Mouse (Mus musculus) liver, embryonic 15.5 days (tissue): ENCODE measurements around the gene F7. TPM values are rescaled to one million over a fixed set of nuclear protein-coding genes. Genes with fewer than 3 reads are reported as not detected.
A peak's percentile ranks its signal among the peaks of the same experiment; 100 is the strongest.

Source experiments
- ATAC-seq: fragments of 200-750 bp; cut with Nextera tagmentation; 2 replicates; pipeline ENCODE4 v1.8.0; 2017; ENCODE audit warnings: moderate number of reproducible peaks, mild to moderate bottlenecking, moderate library complexity; ENCODE audit not compliant: insufficient read depth
- H3K27ac ChIP-seq: fragments of 300-500 bp; sonication (generic); replicated peaks from 2 replicates; pipeline ENCODE4 v1.5.1; 2015; ENCODE audit warnings: mild to moderate bottlenecking, inconsistent platforms
- H3K27me3 ChIP-seq: fragments of 300-500 bp; sonication (generic); 2 replicates; pipeline ENCODE4 v1.6.1; 2015; ENCODE audit warnings: mild to moderate bottlenecking, inconsistent platforms
- H3K36me3 ChIP-seq: fragments of 300-500 bp; sonication (generic); replicated peaks from 2 replicates; pipeline ENCODE4 v1.6.1; 2015; ENCODE audit warnings: moderate library complexity, mild to moderate bottlenecking, inconsistent platforms
- H3K4me1 ChIP-seq: fragments of 300-500 bp; sonication (generic); replicated peaks from 2 replicates; pipeline ENCODE4 v1.6.1; 2015; ENCODE audit warnings: inconsistent platforms
- H3K4me2 ChIP-seq: fragments of 300-500 bp; sonication (generic); 2 replicates; pipeline ENCODE4 v1.6.1; 2015; ENCODE audit warnings: moderate library complexity, mild to moderate bottlenecking, inconsistent platforms
- H3K4me3 ChIP-seq: fragments of 300-500 bp; sonication (generic); replicated peaks from 2 replicates; pipeline ENCODE4 v1.5.1; 2015; ENCODE audit warnings: mild to moderate bottlenecking, inconsistent platforms
- H3K9ac ChIP-seq: fragments of 300-500 bp; sonication (generic); 2 replicates; pipeline ENCODE4 v1.6.1; 2015; ENCODE audit warnings: moderate library complexity, mild to moderate bottlenecking, inconsistent platforms
- H3K9me3 ChIP-seq: fragments of 300-500 bp; sonication (generic); replicated peaks from 2 replicates; pipeline ENCODE4 v1.6.1; 2016; ENCODE audit warnings: inconsistent platforms
- WGBS: fragments of 180-500 bp; shearing (Covaris S2); methylation state at CpG from one replicate; pipeline ENCODE4 v1.1.7; 2015; ENCODE audit warnings: mixed read lengths; ENCODE audit not compliant: insufficient replicate concordance; 5-methylcytosine and 5-hydroxymethylcytosine counted together
- polyA plus RNA-seq: library from polyadenylated mRNA; unstranded; fragments of >200 nt; fragmentation: Nextera tagmentation; extraction: Ambion mirVana; gene quantifications from 2 replicates; pipeline ENCODE4 v1.2.1, GENCODE M21; 2015

F7 gene
- polyA plus RNA-seq, 1 experiment from 2014 or later = 9.8 TPM

DNA sequence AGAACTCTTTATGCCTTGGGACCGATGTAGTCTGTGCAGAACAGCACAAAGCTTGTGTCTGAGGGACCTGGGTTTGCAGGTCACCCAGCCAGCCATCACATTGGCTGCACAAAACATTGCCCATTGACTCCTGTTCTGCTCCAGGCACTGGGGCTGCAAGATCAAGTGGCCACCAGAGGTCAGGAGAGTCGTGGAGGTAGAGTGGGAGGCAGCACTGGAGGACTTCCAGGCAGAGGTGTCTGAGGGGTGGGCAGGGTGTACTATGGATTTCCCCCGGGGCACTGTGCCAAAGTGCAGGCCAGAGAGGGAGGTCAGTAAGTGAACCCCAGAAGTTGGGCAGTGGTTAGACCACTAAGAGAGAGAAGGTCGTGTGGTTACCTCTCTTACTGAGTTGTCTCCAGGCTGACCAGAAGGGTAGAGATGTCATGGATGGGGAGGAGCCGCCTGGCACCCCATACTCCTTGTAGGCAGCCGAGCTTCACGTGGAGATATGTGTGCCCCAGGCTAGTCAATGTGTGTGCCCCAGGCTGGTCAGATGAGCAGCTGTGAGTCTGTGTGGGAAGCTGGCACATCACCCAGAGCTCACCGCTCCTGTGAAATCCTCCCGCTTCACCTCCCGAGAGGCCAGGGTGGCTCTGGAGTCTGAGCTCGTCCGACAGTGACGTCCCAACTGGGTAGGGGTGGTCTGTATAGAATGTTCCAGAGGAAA, 37.0 kb upstream of the F7 start:
- no peaks in the 10 kb centered on the region for H3K27me3 ChIP-seq
- no peaks in the 10 kb centered on the region for H3K36me3 ChIP-seq

GRCm38 (mm10) chr8:12991411-12991810, 34.4 kb upstream of the F7 start:
- no peak for ATAC-seq

More for the DNA sequence above, 37.0 kb upstream of the F7 start:
- Histone ChIP-seq H3K4me3 (no peak overlapping the region), H3K4me1 (no peaks in the 10 kb centered on the region), H3K9me3 (no peaks in the 10 kb centered on the region), H3K27ac (no peak overlapping the region), H3K4me2 (no peak overlapping the region), H3K9ac (no peak overlapping the region)
- 65% methylated on average over 13 of the region's 13 CpGs for WGBS
- no peak for ATAC-seq

GRCm38 (mm10) chr8:12994468-12994867, 31.4 kb upstream of the F7 start:
- WGBS = 53% methylated on average over 5 of the region's 5 CpGs
- H3K27ac ChIP-seq = no peak overlapping the region
- no peaks in the 10 kb centered on the region for H3K9me3 ChIP-seq
- no peak overlapping the region for H3K4me2 ChIP-seq
- no peaks in the 10 kb centered on the region for H3K4me1 ChIP-seq
- no peak overlapping the region for H3K4me3 ChIP-seq
- no peak overlapping the region for H3K9ac ChIP-seq
- H3K27me3 ChIP-seq = no peaks in the 10 kb centered on the region
- H3K36me3 ChIP-seq = no peaks in the 10 kb centered on the region
- no peak for ATAC-seq

More at GRCm38 (mm10) chr8:12991411-12991810, 34.4 kb upstream of the F7 start:
- H3K27me3 ChIP-seq = no peaks in the 10 kb centered on the region
- H3K4me2 ChIP-seq = no peak overlapping the region
- no peak overlapping the region for H3K27ac ChIP-seq
- whole genome bisulfite sequencing = 72% methylated on average over 10 of the region's 10 CpGs
- H3K4me3 ChIP-seq = no peak overlapping the region
- no peaks in the 10 kb centered on the region for H3K4me1 ChIP-seq
- no peaks in the 10 kb centered on the region for H3K36me3 ChIP-seq
- H3K9me3 ChIP-seq = no peaks in the 10 kb centered on the region
- no peak overlapping the region for H3K9ac ChIP-seq

DNA sequence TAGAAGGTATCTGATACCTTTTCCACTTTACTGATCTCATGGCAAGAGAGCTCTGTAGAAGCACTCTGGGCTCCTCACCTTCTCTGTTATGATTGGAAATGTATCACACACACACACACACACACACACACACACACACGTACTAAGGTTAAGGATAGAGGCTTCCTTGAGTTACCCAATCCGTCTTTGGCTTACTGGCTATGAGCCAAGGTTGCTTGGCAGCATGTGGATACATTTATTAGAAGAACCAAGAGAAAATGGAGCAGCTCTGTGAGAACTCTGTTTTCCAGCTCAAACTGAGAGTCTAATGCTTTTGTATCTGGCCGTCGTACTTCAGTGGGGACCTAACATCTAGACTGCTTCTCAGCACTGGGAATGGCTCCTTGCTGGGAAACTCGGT, 30.4 kb upstream of the F7 start:
- no peak for ATAC-seq
- Histone ChIP-seq H3K27ac (no peak overlapping the region), H3K4me1 (no peaks in the 10 kb centered on the region), H3K36me3 (no peaks in the 10 kb centered on the region), H3K4me3 (no peak overlapping the region), H3K9ac (no peak overlapping the region), H3K9me3 (no peaks in the 10 kb centered on the region), H3K4me2 (no peak overlapping the region), H3K27me3 (no peaks in the 10 kb centered on the region)
- 47% methylated on average over 5 of the region's 5 CpGs for WGBS

DNA sequence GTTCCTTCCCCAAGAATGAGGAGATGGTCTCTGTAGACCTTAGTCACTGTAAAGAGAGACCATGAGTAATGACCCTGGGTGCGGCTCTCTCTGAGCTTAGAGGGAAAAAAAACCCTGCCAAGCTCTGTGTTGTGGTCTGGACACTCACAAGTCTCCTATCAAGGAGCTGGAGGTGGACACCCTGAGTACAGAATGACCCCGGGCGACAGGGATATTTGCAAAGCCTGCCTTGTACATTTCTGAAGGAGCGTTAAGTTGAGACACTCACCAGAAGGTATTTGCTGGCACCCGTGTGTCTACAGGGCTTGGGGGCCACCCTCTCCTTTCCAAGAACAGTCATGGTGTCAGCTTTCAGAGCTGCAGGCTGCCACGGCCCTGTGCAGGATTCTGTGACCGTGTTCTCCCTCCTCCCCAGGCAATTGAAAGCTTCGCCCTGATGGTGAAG, 29.0 kb upstream of the F7 start:
- no peaks in the 10 kb centered on the region for H3K27me3 ChIP-seq
- no peak overlapping the region for H3K4me2 ChIP-seq
- no peaks in the 10 kb centered on the region for H3K4me1 ChIP-seq
- no peaks in the 10 kb centered on the region for H3K9me3 ChIP-seq
- no peak overlapping the region for H3K4me3 ChIP-seq
- no peak for ATAC-seq
- 63% methylated on average over 8 of the region's 8 CpGs for WGBS
- H3K9ac ChIP-seq = no peak overlapping the region
- no peaks in the 10 kb centered on the region for H3K36me3 ChIP-seq
- no peak overlapping the region for H3K27ac ChIP-seq

GRCm38 (mm10) chr8:12998331-12998730, 27.5 kb upstream of the F7 start:
- WGBS = 56% methylated on average over 7 of the region's 8 CpGs
- Histone ChIP-seq H3K9me3 (no peaks in the 10 kb centered on the region), H3K4me3 (no peak overlapping the region), H3K9ac (no peak overlapping the region), H3K4me1 (no peaks in the 10 kb centered on the region), H3K36me3 (no peaks in the 10 kb centered on the region), H3K4me2 (no peak overlapping the region), H3K27ac (no peak overlapping the region), H3K27me3 (no peaks in the 10 kb centered on the region)
- no peak for ATAC-seq

DNA sequence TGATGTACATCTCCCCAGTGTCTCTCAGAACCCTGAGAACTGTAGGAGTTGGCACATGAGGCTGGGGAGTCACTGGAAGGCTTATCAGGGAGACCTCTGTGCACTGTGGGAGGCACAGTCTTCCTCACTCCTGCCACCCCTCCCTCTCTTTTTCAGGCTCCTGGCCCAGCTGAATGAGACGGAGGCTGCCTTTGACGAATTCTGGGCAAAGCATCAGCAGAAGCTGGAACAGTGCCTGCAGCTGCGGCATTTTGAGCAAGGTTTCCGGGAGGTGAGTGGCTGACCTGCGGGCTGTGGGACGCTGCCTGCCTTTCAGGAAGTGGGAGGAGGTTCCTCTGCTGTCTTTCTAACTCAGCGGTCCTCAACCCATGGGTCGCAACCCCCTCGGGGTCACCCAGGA, 26.0 kb upstream of the F7 start:
- H3K4me1 ChIP-seq = no peaks in the 10 kb centered on the region
- 55% methylated on average over 9 of the region's 9 CpGs for WGBS
- H3K9me3 ChIP-seq = no peaks in the 10 kb centered on the region
- no peak overlapping the region for H3K9ac ChIP-seq
- no peak overlapping the region for H3K4me2 ChIP-seq
- no peak overlapping the region for H3K4me3 ChIP-seq
- H3K27me3 ChIP-seq = no peaks in the 10 kb centered on the region
- no peak for ATAC-seq
- no peak overlapping the region for H3K27ac ChIP-seq
- no peaks in the 10 kb centered on the region for H3K36me3 ChIP-seq

- Histone ChIP-seq H3K4me2 (no peak overlapping the region), H3K27ac (no peak overlapping the region), H3K4me3 (no peak overlapping the region), H3K9ac (no peak overlapping the region), H3K27me3 (no peaks in the 10 kb centered on the region), H3K36me3 (no peaks in the 10 kb centered on the region), H3K9me3 (no peaks in the 10 kb centered on the region), H3K4me1 (no peaks in the 10 kb centered on the region)
- ATAC-seq = no peak
- WGBS = 48% methylated on average over 4 of the region's 4 CpGs
Measured at GRCm38 (mm10) chr8:13007458-13007857, 18.4 kb upstream of the F7 start.

- peak; percentile 34; the same call in 1 of the 2 replicates for ATAC-seq
Measured at GRCm38 (mm10) chr8:13010313-13010712, 15.5 kb upstream of the F7 start.

DNA sequence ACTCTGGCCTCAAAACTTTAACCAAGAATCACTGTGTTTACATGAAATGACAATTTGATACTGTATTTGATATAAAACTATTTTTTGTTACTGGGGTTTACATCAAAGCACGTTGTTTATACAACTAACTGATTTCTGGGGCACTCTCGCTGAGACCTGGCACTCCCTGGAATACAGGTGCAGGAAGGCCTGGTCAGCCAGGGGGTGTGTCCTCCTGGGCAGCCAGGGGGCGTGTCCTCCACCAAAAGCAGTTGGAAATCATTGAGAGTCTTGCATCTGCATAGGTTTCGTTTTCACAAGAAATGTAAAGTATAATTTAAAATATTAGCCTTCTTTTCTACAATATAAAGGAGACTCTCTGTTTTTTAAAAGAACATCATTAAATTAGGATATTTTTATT, 6.3 kb upstream of the F7 start:
- Histone ChIP-seq H3K36me3 (no peaks in the 10 kb centered on the region), H3K27me3 (no peaks in the 10 kb centered on the region), H3K4me3 (no peak overlapping the region), H3K9me3 (no peaks in the 10 kb centered on the region), H3K4me2 (no peak overlapping the region), H3K9ac (no peak overlapping the region), H3K27ac (no peak overlapping the region), H3K4me1 (no peaks in the 10 kb centered on the region)
- WGBS = 42% methylated on average over 4 of the region's 4 CpGs
- ATAC-seq = no peak

More at GRCm38 (mm10) chr8:13010313-13010712, 15.5 kb upstream of the F7 start:
- Histone ChIP-seq H3K9ac (no peak overlapping the region), H3K4me2 (no peak overlapping the region), H3K36me3 (no peaks in the 10 kb centered on the region), H3K4me3 (no peak overlapping the region), H3K4me1 (no peaks in the 10 kb centered on the region), H3K9me3 (no peaks in the 10 kb centered on the region), H3K27ac (no peak overlapping the region), H3K27me3 (no peaks in the 10 kb centered on the region)
- 31% methylated on average over 4 of the region's 4 CpGs for WGBS

GRCm38 (mm10) chr8:13021830-13022229, 4.0 kb upstream of the F7 start:
- no peak overlapping the region for H3K9ac ChIP-seq
- 77% methylated on average over 8 of the region's 8 CpGs for WGBS
- H3K27me3 ChIP-seq = no peaks in the 10 kb centered on the region
- H3K27ac ChIP-seq = no peak overlapping the region
- no peaks in the 10 kb centered on the region for H3K36me3 ChIP-seq
- no peak overlapping the region for H3K4me3 ChIP-seq
- no peak overlapping the region for H3K4me2 ChIP-seq
- peaks cover 10% of the 10 kb centered on the region for H3K4me1 ChIP-seq
- no peaks in the 10 kb centered on the region for H3K9me3 ChIP-seq
- no peak for ATAC-seq

- H3K9ac ChIP-seq = no peak overlapping the region
- ATAC-seq = no peak
- H3K4me3 ChIP-seq = no peak overlapping the region
- peaks cover 10% of the 10 kb centered on the region for H3K4me1 ChIP-seq
- H3K36me3 ChIP-seq = no peaks in the 10 kb centered on the region
- no peaks in the 10 kb centered on the region for H3K27me3 ChIP-seq
- no peak overlapping the region for H3K27ac ChIP-seq
- H3K4me2 ChIP-seq = no peak overlapping the region
- no peaks in the 10 kb centered on the region for H3K9me3 ChIP-seq
- WGBS = 52% methylated on average over 5 of the region's 5 CpGs
Measured at GRCm38 (mm10) chr8:13027615-13028014, 1.8 kb downstream of the F7 start.
